Mouse (Mus musculus): ENCODE measurements around the gene Coro1a.

DNA sequence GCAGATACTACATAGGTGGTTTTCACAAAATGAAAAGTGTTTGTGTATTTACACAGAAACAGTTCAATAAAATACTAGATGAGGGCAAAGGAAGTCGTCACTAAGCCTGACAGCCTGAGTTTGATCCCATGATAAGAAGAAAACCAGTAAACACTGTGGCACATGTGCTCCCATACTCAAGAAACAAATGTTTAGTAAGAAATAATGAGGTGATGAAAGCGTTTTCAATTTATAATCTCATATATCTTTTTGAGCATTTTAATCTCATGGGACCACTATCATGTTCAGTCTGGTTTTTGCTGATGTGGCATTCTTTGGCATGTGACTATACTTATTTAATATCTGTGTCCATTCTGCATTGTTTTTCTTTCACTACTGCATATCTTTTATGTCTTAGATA lies 53.6 kb downstream of the Coro1a start:
- TF ChIP-seq CTCF (conservative IDR thresholded peaks at IDR 0.05; ENCODE audit: insufficient read depth, insufficient read length, low read depth, low read length) (no peak), POLR2A (IDR thresholded peaks at IDR 0.05; ENCODE audit: low read depth, low read length) (no peak)

All from kidney, adult 2 months (tissue).